Mouse (Mus musculus) lung, postnatal 0 days (tissue): Measurements from ENCODE around the gene Yars.

Experiments
- CTCF ChIP-seq: IDR thresholded peaks from 2 replicates; pipeline ENCODE4 v1.5.1; 2016; ENCODE audit warnings: antibody characterized with exemption, mild to moderate bottlenecking
- EP300 ChIP-seq: IDR thresholded peaks from 2 replicates; pipeline ENCODE4 v1.6.1; 2016; ENCODE audit warnings: antibody characterized with exemption, mild to moderate bottlenecking, control low read depth

GRCm38 (mm10) chr4:129242761-129243160 is 53.2 kb downstream of the Yars start:
- TF ChIP-seq CTCF (no peak), EP300 (no peak)
